Comparison of ENCODE assay signal across 22 mouse cellular contexts in genomic region chr11:72366126-72366525, GRCm38 (mm10). TPM values are rescaled to one million over a fixed set of nuclear protein-coding genes. Genes with fewer than 3 reads are reported as not detected.
"Had no signal": no experiment of that assay in that cellular context is flagged by ENCODE, and none has a peak within 500 bp of the region (broad histone marks: within the 10 kb centered on the region; RNA-seq: fewer than 3 reads in every experiment).

No protein-coding gene starts in this region.

- DNase-seq: gastrocnemius, postnatal 14 days; gastrocnemius, postnatal 36 days; heart, adult 11 months; heart, adult 2 months; heart, postnatal 14 days; heart, postnatal 36 days; kidney, adult 18-20 months; kidney, adult 8-10 months; kidney, postnatal 10 days; kidney, postnatal 25 days; kidney, postnatal 4 days; liver; liver, embryonic 13.5 days; liver, postnatal 0 days had no signal

RNA-seq across cellular contexts. Expression of gene Tekt1, which starts 3.9 kb away (rescaled TPM):
- total RNA-seq: heart, adult 2 months; heart, postnatal 36 days; hematopoietic stem cell, adult 5-6 weeks had no signal

RNA-seq across cellular contexts. Expression of gene Fbxo39, which starts 51.9 kb away (rescaled TPM):
- total RNA-seq: gastrocnemius, adult 18-20 months; gastrocnemius, adult 8-10 months; gastrocnemius, postnatal 14 days; gastrocnemius, postnatal 36 days; heart, adult 2 months; heart, postnatal 14 days; heart, postnatal 36 days; hematopoietic stem cell, adult 5-6 weeks; layer of hippocampus, adult 2 months; layer of hippocampus, postnatal 14 days; left cerebral cortex, adult 2 months; left cerebral cortex, postnatal 14 days; left cerebral cortex, postnatal 36 days had no signal
